Mouse (Mus musculus): ENCODE results near the gene Cacna2d3.

GRCm38 (mm10) chr14:29097776-29098175 is 623.9 kb downstream of the Cacna2d3 start:
- TF ChIP-seq CTCF (IDR thresholded peaks at IDR 0.05) (no peak), EP300 (IDR thresholded peaks at IDR 0.05; ENCODE audit: insufficient read depth, low read depth, low read length) (no peak), POLR2A (IDR thresholded peaks at IDR 0.05; ENCODE audit: insufficient read depth, low read depth, low read length) (no peak)
